Mouse (Mus musculus): ENCODE data around the gene Rrp12. TPM values are rescaled to one million over a fixed set of nuclear protein-coding genes. Genes with fewer than 3 reads are reported as not detected.

Gene Rrp12
- polyA plus RNA-seq (2015; fragmentation: Nextera tagmentation; extraction: Ambion mirVana): 15.2 and 16.8 TPM in 2 replicates

DNA sequence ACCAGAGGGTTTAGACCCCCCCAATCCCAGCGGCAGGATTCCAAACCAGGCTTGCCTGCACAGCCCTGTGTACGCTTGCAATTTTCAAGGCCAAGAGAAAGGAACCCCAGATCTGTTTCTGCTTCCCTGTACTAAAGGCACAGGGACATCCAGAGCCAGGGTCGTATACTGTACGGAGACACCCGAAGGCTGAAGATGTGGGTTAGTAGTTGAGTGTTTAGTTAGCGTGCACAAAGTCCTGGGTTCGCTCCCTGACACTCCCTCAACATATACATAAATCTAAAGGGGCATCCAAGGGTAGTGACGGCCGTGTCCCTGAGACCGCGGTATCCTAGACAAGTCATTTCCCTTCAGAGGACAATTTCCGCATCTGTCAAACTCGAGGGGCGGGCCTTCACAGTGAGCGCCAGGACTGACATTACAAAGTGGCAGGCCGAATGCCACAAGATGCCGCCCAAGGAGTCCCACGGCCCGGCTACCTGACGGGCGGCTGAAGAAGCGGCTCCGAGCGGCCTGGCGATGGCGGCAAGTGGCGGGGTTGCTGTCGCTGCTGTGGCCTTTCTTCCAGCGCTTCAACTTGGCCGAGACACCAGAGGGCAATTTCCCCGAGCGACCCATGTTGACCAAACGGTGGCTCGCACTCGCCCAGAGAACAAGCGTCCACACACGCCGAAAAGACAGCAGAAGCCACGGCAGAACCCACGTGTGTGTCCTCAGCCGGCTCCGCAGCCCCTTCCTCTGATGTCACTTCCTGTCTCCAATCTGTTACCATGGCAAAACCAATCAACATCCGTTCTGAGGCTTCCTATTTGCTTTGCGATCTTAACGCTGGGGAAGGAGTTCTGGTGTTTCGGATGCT, at the start of gene Rrp12:
Rrp12 (minus strand) TSS at position 714 of the 859 bp plus-strand sequence.
- no peaks in the 10 kb centered on the region for H3K9me3 ChIP-seq
- H3K36me3 ChIP-seq: peaks cover 10% of the 10 kb centered on the region; the same call in 1 of the 2 replicates
- H3K4me1 ChIP-seq: peaks cover 15% of the 10 kb centered on the region
- H3K4me3 ChIP-seq: peak within 1 kb of the TSS; percentile 83
- no peaks in the 10 kb centered on the region for H3K27me3 ChIP-seq
- H3K9ac ChIP-seq: peak within 1 kb of the TSS; percentile 73
- H3K27ac ChIP-seq: no peak within 1 kb of the TSS
- ATAC-seq (ENCODE audit: insufficient number of reproducible peaks, insufficient read depth, low FRiP score, low TSS enrichment, low read depth): peak; percentile 78; the same call in 1 of the 2 replicates
- WGBS: under 1% methylated on average over 46 of the region's 46 CpGs
- H3K4me2 ChIP-seq: peak within 1 kb of the TSS; percentile 92

DNA sequence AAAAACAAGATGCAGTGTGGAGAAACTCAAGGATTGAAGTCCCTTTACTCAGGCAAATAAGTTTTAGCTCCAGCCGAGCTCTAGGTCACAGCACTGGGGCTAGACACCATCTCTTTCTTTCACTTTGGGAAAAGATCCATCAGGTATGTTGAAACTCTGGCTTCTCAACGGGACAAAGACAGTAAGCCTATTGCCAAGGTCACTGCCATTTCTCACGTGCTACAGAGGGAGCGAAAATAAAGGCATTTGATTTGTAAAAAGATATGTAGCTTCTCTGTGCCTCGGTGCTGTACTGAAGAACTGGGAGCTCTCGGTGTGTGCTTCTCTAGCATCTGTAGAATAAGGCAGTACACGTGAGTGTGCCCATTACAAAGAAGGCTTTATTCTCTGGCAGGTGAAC, 47.9 kb upstream of the Rrp12 start:
- H3K27ac ChIP-seq: no peak overlapping the region
- H3K9me3 ChIP-seq: no peaks in the 10 kb centered on the region
- H3K36me3 ChIP-seq: peaks cover 94% of the 10 kb centered on the region
- ATAC-seq (ENCODE audit: insufficient number of reproducible peaks, insufficient read depth, low FRiP score, low TSS enrichment, low read depth): no peak
- H3K4me1 ChIP-seq: no peaks in the 10 kb centered on the region
- no peak overlapping the region for H3K4me3 ChIP-seq
- no peak overlapping the region for H3K9ac ChIP-seq
- no peak overlapping the region for H3K4me2 ChIP-seq
- WGBS: 86% methylated on average over 7 of the region's 7 CpGs
- no peaks in the 10 kb centered on the region for H3K27me3 ChIP-seq

GRCm38 (mm10) chr19:41938539-41938938, 42.6 kb upstream of the Rrp12 start:
- Histone ChIP-seq H3K36me3 (peaks cover 67% of the 10 kb centered on the region), H3K9ac (no peak overlapping the region), H3K4me2 (no peak overlapping the region), H3K4me3 (no peak overlapping the region), H3K4me1 (peaks cover 8% of the 10 kb centered on the region), H3K27me3 (no peaks in the 10 kb centered on the region), H3K27ac (no peak overlapping the region), H3K9me3 (no peaks in the 10 kb centered on the region)
- WGBS: 90% methylated on average over 5 of the region's 5 CpGs
- no peak for ATAC-seq (ENCODE audit: insufficient number of reproducible peaks, insufficient read depth, low FRiP score, low TSS enrichment, low read depth)

- Histone ChIP-seq H3K4me1 (peaks cover 18% of the 10 kb centered on the region), H3K36me3 (peaks cover 47% of the 10 kb centered on the region), H3K4me3 (no peak overlapping the region), H3K9me3 (no peaks in the 10 kb centered on the region), H3K27me3 (no peaks in the 10 kb centered on the region), H3K9ac (no peak overlapping the region), H3K4me2 (no peak overlapping the region), H3K27ac (no peak overlapping the region)
- WGBS: 93% methylated on average over 1 of the region's 1 CpGs
- no peak for ATAC-seq (ENCODE audit: insufficient number of reproducible peaks, insufficient read depth, low FRiP score, low TSS enrichment, low read depth)
These were observed 39.9 kb upstream of the Rrp12 start for GRCm38 (mm10) chr19:41935921-41936320.

GRCm38 (mm10) chr19:41934124-41934523, 38.2 kb upstream of the Rrp12 start:
- Histone ChIP-seq H3K36me3 (peaks cover 42% of the 10 kb centered on the region), H3K27me3 (no peaks in the 10 kb centered on the region), H3K9me3 (no peaks in the 10 kb centered on the region), H3K4me3 (peak overlapping the region; percentile 98), H3K4me2 (peak overlapping the region; percentile 93), H3K9ac (peak overlapping the region; percentile 93), H3K4me1 (peaks cover 18% of the 10 kb centered on the region), H3K27ac (no peak overlapping the region)
- WGBS: 42% methylated on average over 6 of the region's 6 CpGs
- no peak for ATAC-seq (ENCODE audit: insufficient number of reproducible peaks, insufficient read depth, low FRiP score, low TSS enrichment, low read depth)

- Histone ChIP-seq H3K4me2 (peak within 1 kb of the TSS; percentile 93), H3K4me1 (peaks cover 18% of the 10 kb centered on the region), H3K9me3 (no peaks in the 10 kb centered on the region), H3K9ac (peak within 1 kb of the TSS; percentile 93), H3K36me3 (peaks cover 41% of the 10 kb centered on the region), H3K27me3 (no peaks in the 10 kb centered on the region), H3K4me3 (peak within 1 kb of the TSS; percentile 98), H3K27ac (peak within 1 kb of the TSS; percentile 62)
- ATAC-seq (ENCODE audit: insufficient number of reproducible peaks, insufficient read depth, low FRiP score, low TSS enrichment, low read depth): peak; percentile 99
- 1% methylated on average over 47 of the region's 47 CpGs for WGBS
These were observed 37.5 kb upstream of the Rrp12 start, which contains the start of the genes Exosc1 and Zdhhc16 for GRCm38 (mm10) chr19:41933179-41934086. Gene Exosc1, minus strand, starts transcription at chr19:41933423. Gene Zdhhc16, plus strand, starts transcription at chr19:41933480.

- peak overlapping the region; percentile 83 for H3K9ac ChIP-seq
- H3K27ac ChIP-seq: peak overlapping the region; percentile 62
- ATAC-seq (ENCODE audit: insufficient number of reproducible peaks, insufficient read depth, low FRiP score, low TSS enrichment, low read depth): peak; percentile 2; the same call in 1 of the 2 replicates
- peaks cover 41% of the 10 kb centered on the region for H3K36me3 ChIP-seq
- no peaks in the 10 kb centered on the region for H3K27me3 ChIP-seq
- H3K4me2 ChIP-seq: peak overlapping the region; percentile 93
- peaks cover 18% of the 10 kb centered on the region for H3K4me1 ChIP-seq
- H3K9me3 ChIP-seq: no peaks in the 10 kb centered on the region
- WGBS: under 1% methylated on average over 28 of the region's 28 CpGs
- peak overlapping the region; percentile 98 for H3K4me3 ChIP-seq
These were observed 36.7 kb upstream of the Rrp12 start for GRCm38 (mm10) chr19:41932686-41933085.

DNA sequence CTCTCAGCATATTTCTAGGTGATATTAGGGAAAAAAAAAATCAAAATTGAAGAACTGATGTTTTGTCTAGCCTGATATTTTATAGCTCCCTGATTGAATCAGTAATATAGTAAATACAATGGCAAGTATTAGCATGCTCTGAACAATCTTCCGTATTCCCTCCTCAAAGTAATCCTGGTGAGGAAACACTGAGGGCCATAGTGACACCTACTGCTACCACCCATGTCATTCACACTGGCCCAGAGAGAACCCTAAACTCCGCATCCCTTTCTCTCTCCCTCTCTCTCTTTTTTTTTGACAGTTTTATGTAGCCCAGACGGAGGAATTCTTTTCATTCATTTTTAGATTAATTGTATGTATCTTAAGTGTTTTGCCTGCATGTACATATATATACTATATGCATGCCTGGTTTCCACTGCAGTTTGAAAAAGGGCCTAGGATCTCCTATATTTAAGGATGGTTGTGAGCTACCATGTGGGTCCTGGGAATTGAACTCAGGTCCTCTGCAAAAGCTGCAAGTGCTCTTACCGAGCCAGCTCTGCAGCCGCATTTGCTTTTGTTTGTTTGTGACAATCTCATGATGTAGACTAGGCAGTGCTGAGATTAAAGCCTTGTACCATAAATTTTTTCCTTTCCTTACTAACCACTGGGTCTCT, 24.6 kb upstream of the Rrp12 start:
- H3K4me3 ChIP-seq: no peak overlapping the region
- H3K27ac ChIP-seq: no peak overlapping the region
- no peaks in the 10 kb centered on the region for H3K4me1 ChIP-seq
- no peak overlapping the region for H3K9ac ChIP-seq
- no peak for ATAC-seq (ENCODE audit: insufficient number of reproducible peaks, insufficient read depth, low FRiP score, low TSS enrichment, low read depth)
- H3K9me3 ChIP-seq: no peaks in the 10 kb centered on the region
- no peaks in the 10 kb centered on the region for H3K27me3 ChIP-seq
- H3K36me3 ChIP-seq: peaks cover 62% of the 10 kb centered on the region
- no peak overlapping the region for H3K4me2 ChIP-seq
- 70% methylated on average over 5 of the region's 5 CpGs for WGBS

GRCm38 (mm10) chr19:41919471-41919870, 23.5 kb upstream of the Rrp12 start:
- Histone ChIP-seq H3K27ac (no peak overlapping the region), H3K9ac (no peak overlapping the region), H3K4me3 (no peak overlapping the region), H3K4me1 (peaks cover 9% of the 10 kb centered on the region; the same call in 1 of the 2 replicates), H3K36me3 (peaks cover 57% of the 10 kb centered on the region), H3K9me3 (no peaks in the 10 kb centered on the region), H3K4me2 (no peak overlapping the region), H3K27me3 (no peaks in the 10 kb centered on the region)
- 74% methylated on average over 4 of the region's 4 CpGs for WGBS
- no peak for ATAC-seq (ENCODE audit: insufficient number of reproducible peaks, insufficient read depth, low FRiP score, low TSS enrichment, low read depth)

DNA sequence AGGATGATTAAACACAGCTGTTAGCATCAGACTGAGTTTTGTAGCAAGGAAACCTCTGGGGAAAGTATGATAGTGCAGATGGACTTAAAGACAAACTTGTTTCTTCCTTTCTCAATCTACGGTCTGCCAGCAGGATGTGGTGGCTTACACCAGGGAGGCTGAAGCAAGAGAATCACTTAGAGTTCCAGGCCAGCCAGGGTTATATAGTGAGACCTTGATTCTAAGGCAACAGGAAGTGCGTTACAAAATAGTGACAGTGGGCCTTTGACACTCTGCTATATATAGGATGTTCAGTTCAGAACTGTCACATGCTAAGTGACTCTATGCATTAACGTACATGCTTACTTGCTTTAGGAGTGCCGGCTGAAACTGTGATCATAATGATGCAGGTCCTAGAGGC, 20.9 kb upstream of the Rrp12 start:
- Histone ChIP-seq H3K4me2 (no peak overlapping the region), H3K9ac (no peak overlapping the region), H3K36me3 (peaks cover 34% of the 10 kb centered on the region), H3K4me3 (no peak overlapping the region), H3K27me3 (no peaks in the 10 kb centered on the region), H3K4me1 (peaks cover 26% of the 10 kb centered on the region), H3K9me3 (no peaks in the 10 kb centered on the region), H3K27ac (no peak overlapping the region)
- WGBS: 84% methylated on average over 4 of the region's 4 CpGs
- no peak for ATAC-seq (ENCODE audit: insufficient number of reproducible peaks, insufficient read depth, low FRiP score, low TSS enrichment, low read depth)

DNA sequence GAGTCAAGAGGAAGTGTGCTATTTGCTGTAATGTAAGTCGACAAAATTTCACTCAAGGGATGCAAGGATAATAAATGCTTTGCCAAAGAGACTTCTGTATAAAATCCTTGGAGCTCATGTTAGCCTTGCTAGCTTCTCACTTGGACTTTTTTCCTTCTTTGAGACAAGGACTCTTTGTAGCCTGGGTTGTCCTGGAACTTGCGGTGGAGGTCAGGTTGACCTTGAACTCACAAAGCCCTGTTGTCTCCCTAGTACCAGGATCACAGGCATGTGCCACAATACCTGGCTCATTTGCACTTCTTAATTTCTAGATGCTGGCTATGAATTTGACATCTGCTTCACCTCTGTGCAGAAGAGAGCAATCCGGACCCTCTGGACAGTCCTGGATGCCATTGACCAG, 19.3 kb upstream of the Rrp12 start:
- WGBS: 82% methylated on average over 3 of the region's 3 CpGs
- Histone ChIP-seq H3K27me3 (no peaks in the 10 kb centered on the region), H3K27ac (no peak overlapping the region), H3K4me3 (no peak overlapping the region), H3K36me3 (peaks cover 34% of the 10 kb centered on the region), H3K9ac (no peak overlapping the region), H3K4me1 (peaks cover 26% of the 10 kb centered on the region), H3K9me3 (no peaks in the 10 kb centered on the region), H3K4me2 (no peak overlapping the region)
- ATAC-seq (ENCODE audit: insufficient number of reproducible peaks, insufficient read depth, low FRiP score, low TSS enrichment, low read depth): no peak

Measured in embryonic facial prominence, embryonic 13.5 days (tissue).